Mouse (Mus musculus) lung, postnatal 0 days (tissue): ENCODE measurements around the gene Efcab6. TPM values are rescaled to one million over a fixed set of nuclear protein-coding genes. Genes with fewer than 3 reads are reported as not detected.

Experiments used
- ATAC-seq: fragments of 200-750 bp; cut with Nextera tagmentation; 2 replicates; pipeline ENCODE4 v1.8.0; 2017; ENCODE audit warnings: moderate library complexity
- DNase-seq: peaks from one replicate; pipeline ENCODE4 v3.0.0-alpha.2; 2016; ENCODE audit warnings: low spot score
- H3K27ac ChIP-seq: fragments of 300-500 bp; sonication (generic); 2 replicates; pipeline ENCODE4 v1.5.1; 2014; ENCODE audit warnings: antibody characterized with exemption, mild to moderate bottlenecking, low read length, mixed read lengths
- H3K27me3 ChIP-seq: fragments of 300-500 bp; sonication (generic); replicated peaks from 2 replicates; pipeline ENCODE4 v1.6.1; 2014; ENCODE audit warnings: low read length, mixed read lengths; ENCODE audit not compliant: insufficient read depth
- H3K36me3 ChIP-seq: fragments of 300-500 bp; sonication (generic); 2 replicates; pipeline ENCODE4 v1.6.1; 2014; ENCODE audit warnings: low read length, mixed read lengths; ENCODE audit not compliant: insufficient read depth
- H3K4me1 ChIP-seq: fragments of 300-500 bp; sonication (generic); 2 replicates; pipeline ENCODE4 v1.6.1; 2014; ENCODE audit warnings: antibody characterized with exemption, low read depth, low read length, mixed read lengths; ENCODE audit not compliant: insufficient read depth
- H3K4me2 ChIP-seq: fragments of 300-500 bp; sonication (generic); replicated peaks from 2 replicates; pipeline ENCODE4 v1.6.1; 2014; ENCODE audit warnings: low read depth, mild to moderate bottlenecking, low read length, moderate library complexity, mixed read lengths
- H3K4me3 ChIP-seq: fragments of 300-500 bp; sonication (generic); 2 replicates; pipeline ENCODE4 v1.5.1; 2014; ENCODE audit warnings: low read depth, low read length
- H3K9ac ChIP-seq: fragments of 300-500 bp; sonication (generic); replicated peaks from 2 replicates; pipeline ENCODE4 v1.6.1; 2014; ENCODE audit warnings: low read depth, mild to moderate bottlenecking
- H3K9me3 ChIP-seq: fragments of 300-500 bp; sonication (generic); 2 replicates; pipeline ENCODE4 v1.6.1; 2016; ENCODE audit warnings: low read length, mixed read lengths
- CTCF ChIP-seq: IDR thresholded peaks from 2 replicates; pipeline ENCODE4 v1.5.1; 2016; ENCODE audit warnings: antibody characterized with exemption, mild to moderate bottlenecking
- EP300 ChIP-seq: IDR thresholded peaks from 2 replicates; pipeline ENCODE4 v1.6.1; 2016; ENCODE audit warnings: antibody characterized with exemption, mild to moderate bottlenecking, control low read depth
- WGBS: fragments of 180-500 bp; shearing (Covaris S2); extraction: QIAGEN DNeasy Blood & Tissue Kit; methylation state at CpG from one replicate; pipeline ENCODE4 v1.1.7; 2014; 5-methylcytosine and 5-hydroxymethylcytosine counted together
- polyA plus RNA-seq: library from polyadenylated mRNA; unstranded; fragments of >200 nt; fragmentation: Nextera tagmentation; extraction: Ambion mirVana; gene quantifications from 2 replicates; pipeline ENCODE4 v1.2.1, GENCODE M21; 2015

Efcab6 gene
- polyA plus RNA-seq, 1 experiment from 2014 or later: 0.63 TPM

DNA sequence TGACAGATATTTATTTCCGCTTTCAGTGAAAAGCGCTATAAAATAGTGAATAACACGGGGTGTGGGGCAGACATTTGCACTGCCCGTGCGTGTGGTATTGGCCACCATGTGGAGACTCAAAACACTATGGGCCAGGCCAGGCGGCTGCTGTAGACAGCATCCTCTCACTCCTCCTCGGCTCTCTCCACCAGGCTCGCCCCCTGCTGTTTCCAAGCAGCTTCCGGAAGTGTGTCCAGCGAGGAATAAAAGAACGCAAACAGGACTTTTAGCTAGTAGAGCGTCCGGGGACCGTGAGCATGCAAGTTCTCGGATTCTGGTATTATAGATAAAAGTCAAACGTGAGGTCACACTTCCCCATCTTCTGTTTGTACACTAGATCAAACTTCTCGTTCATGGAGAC, 12.0 kb upstream of the Efcab6 start:
- Histone ChIP-seq H3K4me3 (no peak overlapping the region), H3K4me2 (no peak overlapping the region), H3K9me3 (no peaks in the 10 kb centered on the region), H3K27me3 (no peaks in the 10 kb centered on the region), H3K27ac (no peak overlapping the region), H3K36me3 (no peaks in the 10 kb centered on the region), H3K4me1 (no peaks in the 10 kb centered on the region), H3K9ac (no peak overlapping the region)
- ATAC-seq (no peak), DNase-seq (no peak)
- TF ChIP-seq EP300 (no peak), CTCF (no peak; the same call in 1 of the 2 replicates)
- WGBS: 56% methylated on average over 17 of the region's 17 CpGs

GRCm38 (mm10) chr15:84074705-84075185, 9.6 kb upstream of the Efcab6 start:
- H3K9ac ChIP-seq: no peak overlapping the region
- H3K27ac ChIP-seq: no peak overlapping the region
- no peak for ATAC-seq
- H3K4me3 ChIP-seq: no peak overlapping the region
- H3K36me3 ChIP-seq: no peaks in the 10 kb centered on the region
- no peak for TF ChIP-seq EP300
- peak; percentile 28 for TF ChIP-seq CTCF
- WGBS: 20% methylated on average over 17 of the region's 17 CpGs
- no peak for DNase-seq
- H3K4me2 ChIP-seq: peak overlapping the region; percentile 28; the same call in 1 of the 2 replicates
- no peaks in the 10 kb centered on the region for H3K4me1 ChIP-seq
- H3K27me3 ChIP-seq: peaks cover 10% of the 10 kb centered on the region; the same call in 1 of the 2 replicates
- no peaks in the 10 kb centered on the region for H3K9me3 ChIP-seq

DNA sequence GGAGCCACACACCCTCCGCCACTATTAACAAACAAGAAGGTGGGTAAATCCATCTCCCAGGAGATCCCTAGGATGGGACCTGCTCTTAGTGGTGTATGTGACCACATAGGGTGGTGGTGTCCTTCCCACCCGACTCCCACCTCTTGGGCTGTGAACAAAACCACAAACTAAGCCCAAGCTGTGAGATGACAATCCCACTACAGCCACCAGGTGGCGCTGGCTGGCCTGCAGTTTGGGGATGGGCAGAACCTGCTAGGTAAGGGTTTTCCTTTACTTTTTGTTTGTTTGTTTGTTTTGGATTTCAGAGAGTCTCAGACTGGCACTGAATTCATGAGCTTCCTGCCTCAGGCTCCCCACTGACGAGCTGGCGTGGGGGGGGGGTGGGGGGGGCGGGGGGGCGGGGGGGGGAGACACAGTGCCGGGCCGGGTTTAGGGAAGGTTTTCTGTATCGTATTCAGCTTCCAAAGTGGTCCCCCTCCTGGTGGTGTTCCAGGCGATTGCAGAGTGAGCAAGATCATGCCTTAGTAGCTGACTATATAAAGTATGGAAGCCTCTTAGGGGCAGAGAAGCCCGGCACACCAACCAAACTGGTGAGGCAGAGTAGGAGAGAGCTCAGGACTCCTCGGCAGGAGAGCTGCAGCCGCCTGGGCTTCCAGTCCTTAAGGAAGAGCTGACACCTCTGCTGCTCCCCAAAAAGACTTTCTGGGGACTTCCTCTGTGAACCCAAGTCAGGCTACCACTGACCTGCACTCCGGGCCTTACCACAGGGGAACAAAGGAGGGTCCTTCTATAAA, 8.9 kb upstream of the Efcab6 start:
- no peak overlapping the region for H3K27ac ChIP-seq
- no peaks in the 10 kb centered on the region for H3K36me3 ChIP-seq
- DNase-seq: peak; percentile 41
- H3K4me2 ChIP-seq: peak overlapping the region; percentile 28
- no peaks in the 10 kb centered on the region for H3K4me1 ChIP-seq
- no peaks in the 10 kb centered on the region for H3K9me3 ChIP-seq
- no peak for ATAC-seq
- TF ChIP-seq EP300: no peak
- TF ChIP-seq CTCF: peak; percentile 89
- WGBS: 13% methylated on average over 10 of the region's 15 CpGs
- no peak overlapping the region for H3K9ac ChIP-seq
- no peak overlapping the region for H3K4me3 ChIP-seq
- peaks cover 11% of the 10 kb centered on the region; the same call in 1 of the 2 replicates for H3K27me3 ChIP-seq

GRCm38 (mm10) chr15:84073058-84073457, 7.9 kb upstream of the Efcab6 start:
- Histone ChIP-seq H3K9ac (no peak overlapping the region), H3K4me3 (no peak overlapping the region), H3K4me2 (no peak overlapping the region), H3K9me3 (no peaks in the 10 kb centered on the region), H3K27ac (no peak overlapping the region), H3K36me3 (no peaks in the 10 kb centered on the region), H3K4me1 (no peaks in the 10 kb centered on the region), H3K27me3 (peaks cover 17% of the 10 kb centered on the region; the same call in 1 of the 2 replicates)
- ATAC-seq: no peak
- 21% methylated on average over 8 of the region's 8 CpGs for WGBS
- peak; percentile 18 for DNase-seq
- TF ChIP-seq EP300 (no peak), CTCF (no peak)

GRCm38 (mm10) chr15:84072226-84072625, 7.0 kb upstream of the Efcab6 start:
- Histone ChIP-seq H3K4me1 (no peaks in the 10 kb centered on the region), H3K27me3 (peaks cover 21% of the 10 kb centered on the region; the same call in 1 of the 2 replicates), H3K9ac (no peak overlapping the region), H3K4me2 (no peak overlapping the region), H3K9me3 (no peaks in the 10 kb centered on the region), H3K36me3 (no peaks in the 10 kb centered on the region), H3K4me3 (no peak overlapping the region), H3K27ac (no peak overlapping the region)
- DNase-seq: peak; percentile 49
- ATAC-seq: no peak
- TF ChIP-seq EP300 (no peak), CTCF (peak; percentile 69)
- 21% methylated on average over 7 of the region's 7 CpGs for WGBS

DNA sequence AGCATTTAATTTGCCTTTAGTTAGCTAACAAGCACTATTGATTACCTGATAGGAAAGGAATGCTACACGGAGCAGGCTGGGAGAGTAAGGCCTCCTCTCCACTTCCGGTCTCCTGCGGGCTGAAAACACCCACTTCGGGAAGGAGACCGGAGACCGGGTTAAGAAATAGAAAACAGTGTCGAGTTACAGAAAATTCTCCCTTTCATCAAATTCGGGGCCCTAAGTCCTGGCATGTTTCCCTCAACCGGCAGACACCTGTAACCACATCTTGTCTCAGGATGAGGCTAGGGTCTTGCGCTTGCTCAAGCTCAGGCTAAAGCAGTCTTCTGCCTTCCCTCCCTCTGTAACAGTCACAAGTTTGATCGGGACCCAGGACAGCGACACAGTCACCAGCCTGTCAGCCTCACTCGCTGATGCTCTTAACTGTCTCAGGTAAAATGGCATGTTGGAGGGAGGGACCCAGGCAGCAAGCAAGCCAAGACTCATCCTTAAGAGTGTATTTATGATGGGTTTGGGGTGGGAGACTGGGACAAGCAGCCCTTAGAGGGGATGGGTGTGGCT, 5.0 kb upstream of the Efcab6 start:
- Histone ChIP-seq H3K27ac (no peak overlapping the region), H3K36me3 (no peaks in the 10 kb centered on the region), H3K4me2 (no peak overlapping the region), H3K27me3 (peaks cover 21% of the 10 kb centered on the region; the same call in 1 of the 2 replicates), H3K9me3 (no peaks in the 10 kb centered on the region), H3K4me3 (no peak overlapping the region), H3K9ac (no peak overlapping the region), H3K4me1 (no peaks in the 10 kb centered on the region)
- TF ChIP-seq EP300 (no peak), CTCF (no peak)
- DNase-seq (no peak), ATAC-seq (no peak)
- 1% methylated on average over 13 of the region's 13 CpGs for WGBS
